Mouse (Mus musculus): ENCODE results near the gene Gria1.

GRCm38 (mm10) chr11:57089527-57089926, 78.3 kb downstream of the Gria1 start:
- TF ChIP-seq CTCF (IDR thresholded peaks at IDR 0.05; ENCODE audit: insufficient read depth, low read depth, low read length) (no peak), POLR2A (IDR thresholded peaks at IDR 0.05; ENCODE audit: insufficient read depth, low read depth, low read length) (no peak)
